Mouse (Mus musculus) myocyte (in vitro differentiated cells): ENCODE data around the gene Sfrp4.

ENCODE experiments used
- CEBPB ChIP-seq: IDR thresholded peaks from 2 replicates; pipeline ENCODE4 v1.6.1; 2011; ENCODE audit warnings: mild to moderate bottlenecking, moderate library complexity; ENCODE audit not compliant: poor library complexity, insufficient read depth, severe bottlenecking
- MYOG ChIP-seq, 3 experiments: IDR thresholded peaks; one replicate each; pipeline ENCODE4 v1.6.1; 2011; ENCODE audit warnings: control low read depth in 2 of 3, low read depth in 2 of 3, mild to moderate bottlenecking in 2 of 3; ENCODE audit not compliant: insufficient read length in 2 of 3, control insufficient read depth in 1 of 3, insufficient read depth in 1 of 3
- POLR2A ChIP-seq: IDR thresholded peaks from one replicate; pipeline ENCODE4 v1.6.1; 2011; ENCODE audit warnings: low read depth, mild to moderate bottlenecking, control low read depth, moderate library complexity; ENCODE audit not compliant: insufficient read length
- POLR2AphosphoS2 ChIP-seq: IDR thresholded peaks from one replicate; pipeline ENCODE4 v1.6.1; 2011; ENCODE audit warnings: low read depth, control low read depth; ENCODE audit not compliant: insufficient read length
- SRF ChIP-seq: IDR thresholded peaks from one replicate; pipeline ENCODE4 v1.6.1; 2011; ENCODE audit warnings: low read depth; ENCODE audit not compliant: control insufficient read depth, insufficient read length
- USF1 ChIP-seq: IDR thresholded peaks from one replicate; pipeline ENCODE4 v1.6.1; 2011; ENCODE audit warnings: low read depth, mild to moderate bottlenecking, control low read depth, moderate library complexity

DNA sequence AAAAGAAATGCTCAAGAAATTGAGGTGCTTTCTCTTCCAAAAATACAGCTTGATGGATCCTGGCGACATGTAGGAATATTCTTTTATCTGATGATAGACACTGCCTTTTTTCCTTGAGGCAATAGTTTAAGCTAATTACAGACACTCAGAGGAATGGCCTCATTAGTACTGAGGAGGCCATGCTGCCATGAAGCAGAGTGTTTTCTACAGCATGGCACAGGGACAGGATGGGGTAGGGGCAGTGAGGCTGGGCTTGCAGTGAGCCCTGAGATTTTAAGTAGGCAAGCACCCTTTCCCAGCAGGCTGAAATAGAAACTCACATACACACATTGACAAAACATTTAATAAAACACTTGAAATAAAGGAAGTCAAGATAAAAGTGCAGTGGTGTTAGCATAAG, 20.4 kb upstream of the Sfrp4 start:
- no peak for TF ChIP-seq POLR2A
- TF ChIP-seq CEBPB = no peak
- TF ChIP-seq POLR2AphosphoS2 = no peak
- no peak for TF ChIP-seq SRF
- no peak for TF ChIP-seq MYOG (IDR thresholded peaks at IDR 0.05; ENCODE audit: control insufficient read depth in 1 of 3, insufficient read depth in 1 of 3, insufficient read length in 2 of 3, low read depth in 2 of 3)
- TF ChIP-seq USF1 = no peak
